Mouse (Mus musculus) kidney, postnatal 10 days (tissue): ENCODE measurements around the gene Zfp366.

Experiments used
- DNase-seq: peaks from one replicate; pipeline ENCODE4 v3.0.0; 2021; ENCODE audit warnings: mixed read lengths

Zfp366 gene

DNA sequence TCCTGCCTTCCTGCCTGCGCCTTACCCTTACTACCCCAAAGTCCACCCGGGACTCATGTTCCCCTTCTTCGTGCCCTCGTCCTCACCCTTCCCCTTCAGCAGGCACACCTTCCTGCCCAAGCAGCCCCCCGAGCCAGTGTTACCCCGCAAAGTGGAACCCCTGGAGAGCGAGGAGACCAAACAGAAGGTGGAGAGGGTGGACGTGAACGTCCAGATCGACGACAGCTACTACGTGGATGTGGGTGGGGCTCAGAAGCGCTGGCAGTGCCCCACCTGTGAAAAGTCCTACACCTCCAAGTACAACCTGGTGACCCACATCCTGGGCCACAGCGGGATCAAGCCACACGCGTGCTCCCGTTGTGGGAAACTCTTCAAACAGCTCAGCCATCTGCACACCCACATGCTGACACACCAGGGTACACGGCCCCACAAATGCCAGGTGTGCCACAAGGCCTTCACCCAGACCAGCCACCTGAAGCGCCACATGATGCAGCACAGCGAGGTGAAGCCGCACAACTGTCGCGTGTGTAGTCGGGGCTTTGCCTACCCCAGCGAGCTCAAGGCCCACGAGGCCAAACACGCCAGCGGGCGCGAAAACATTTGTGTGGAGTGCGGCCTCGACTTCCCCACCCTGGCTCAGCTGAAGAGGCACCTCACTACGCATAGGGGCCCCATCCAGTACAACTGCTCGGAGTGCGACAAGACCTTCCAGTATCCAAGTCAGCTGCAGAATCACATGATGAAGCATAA, 44.4 kb downstream of the Zfp366 start:
- DNase-seq: no peak

- peak; percentile 57 for DNase-seq
Observed at GRCm38 (mm10) chr13:99229641-99230494, 45.2 kb downstream of the Zfp366 start.

DNA sequence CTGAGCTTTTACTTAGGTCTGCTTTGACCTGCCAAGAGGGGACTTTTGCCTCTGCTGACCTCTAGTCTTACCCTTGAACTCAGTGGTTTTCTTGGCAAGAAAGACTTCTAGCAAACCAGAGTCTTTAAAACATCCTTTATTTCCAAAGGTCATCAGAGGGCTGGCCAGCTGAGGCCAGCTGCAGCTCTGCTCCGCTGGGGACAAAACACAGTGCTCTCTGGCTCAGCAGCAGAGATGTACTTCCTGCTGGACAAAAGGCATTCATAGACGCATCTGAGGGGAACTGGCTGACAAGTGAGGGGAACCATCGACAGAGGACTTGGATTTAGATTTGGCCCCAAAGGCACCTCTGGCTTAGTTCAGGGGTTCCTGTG, 45.9 kb downstream of the Zfp366 start:
- peak; percentile 86 for DNase-seq

GRCm38 (mm10) chr13:99233333-99233732, 48.7 kb downstream of the Zfp366 start:
- no peak for DNase-seq

- DNase-seq: no peak
Observed at GRCm38 (mm10) chr13:99233956-99234355, 49.3 kb downstream of the Zfp366 start.

GRCm38 (mm10) chr13:99235428-99236210, 51.0 kb downstream of the Zfp366 start:
- peak; percentile 63 for DNase-seq

DNA sequence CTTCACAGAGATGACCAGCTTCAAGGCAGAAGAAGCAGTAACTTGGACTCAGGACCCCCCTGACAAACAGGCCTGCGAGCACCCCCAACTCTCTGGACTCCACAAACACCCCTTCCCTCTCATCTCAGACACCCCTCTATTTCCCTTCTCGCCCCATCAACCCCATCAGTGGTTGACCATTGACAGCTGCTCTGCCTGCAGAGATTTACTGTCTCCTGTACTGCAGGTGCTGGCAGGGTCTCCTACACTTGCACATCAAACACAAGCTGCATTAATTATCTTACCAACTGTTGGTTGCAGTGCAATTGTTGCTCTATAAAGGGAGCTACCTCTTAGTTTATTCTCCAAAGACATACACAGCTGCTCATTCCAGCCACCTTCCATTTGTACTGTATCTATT, 51.6 kb downstream of the Zfp366 start:
- no peak for DNase-seq

DNA sequence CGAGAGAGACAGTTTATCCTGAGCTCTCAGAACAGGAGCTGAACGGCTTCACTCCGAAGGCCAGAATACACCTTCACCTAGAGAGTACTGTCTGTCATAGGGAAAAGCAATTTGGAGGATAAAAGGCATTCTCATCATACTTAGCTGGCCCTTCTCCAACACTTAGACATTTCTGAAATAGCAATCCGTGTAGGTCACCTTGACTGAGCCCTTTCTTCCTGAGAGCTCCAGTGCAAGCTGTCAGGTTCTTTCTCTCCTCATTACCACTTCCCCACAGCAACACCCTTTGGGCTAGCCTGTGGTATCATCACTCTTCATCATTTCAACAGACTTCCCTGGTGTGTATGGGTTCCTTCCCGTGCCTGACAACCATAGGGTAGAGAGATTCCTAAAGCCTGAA, 52.5 kb downstream of the Zfp366 start:
- no peak for DNase-seq

GRCm38 (mm10) chr13:99237841-99238216, 53.2 kb downstream of the Zfp366 start:
- DNase-seq: peak; percentile 78

GRCm38 (mm10) chr13:99238217-99239160, 53.9 kb downstream of the Zfp366 start:
- DNase-seq: peak; percentile 85

DNA sequence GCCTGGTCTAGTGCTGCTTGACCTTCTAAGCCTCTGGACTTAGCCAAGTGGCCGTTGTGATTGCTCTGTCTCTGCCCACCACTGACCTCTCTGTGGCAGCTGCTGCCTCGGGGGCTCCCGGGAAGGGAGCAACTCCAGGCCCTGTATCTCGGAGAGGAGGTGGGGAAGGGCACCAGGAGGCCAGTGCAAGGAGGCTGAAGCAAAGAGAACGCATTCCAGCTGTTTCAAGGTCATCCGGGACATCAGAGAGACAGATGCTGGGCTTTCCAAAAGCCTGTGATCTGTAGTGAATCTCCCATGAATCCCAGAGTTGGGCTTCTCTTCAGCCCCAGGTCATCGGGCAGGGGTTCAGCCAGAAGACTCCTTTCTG, 54.5 kb downstream of the Zfp366 start:
- DNase-seq: peak; percentile 60

DNA sequence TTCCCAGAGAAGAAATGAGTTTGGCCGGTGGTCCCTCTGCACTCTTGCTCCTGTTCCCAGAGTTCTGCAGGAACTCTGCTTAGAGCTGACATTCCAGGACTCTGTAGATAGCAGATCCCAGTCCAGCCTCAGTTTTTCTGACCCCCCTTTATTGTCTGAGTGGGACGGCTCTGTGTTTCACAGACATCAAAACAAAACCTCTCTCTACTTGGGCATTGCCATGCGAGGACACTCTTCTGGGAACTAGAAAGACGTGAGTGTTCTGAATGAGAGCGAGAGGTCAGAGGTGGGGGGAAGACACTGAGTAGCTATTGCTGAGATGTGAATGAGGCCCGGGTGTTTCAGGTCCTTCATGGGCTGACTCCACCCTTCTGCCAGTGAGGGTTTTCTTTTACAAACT, 55.1 kb downstream of the Zfp366 start:
- DNase-seq: no peak

DNA sequence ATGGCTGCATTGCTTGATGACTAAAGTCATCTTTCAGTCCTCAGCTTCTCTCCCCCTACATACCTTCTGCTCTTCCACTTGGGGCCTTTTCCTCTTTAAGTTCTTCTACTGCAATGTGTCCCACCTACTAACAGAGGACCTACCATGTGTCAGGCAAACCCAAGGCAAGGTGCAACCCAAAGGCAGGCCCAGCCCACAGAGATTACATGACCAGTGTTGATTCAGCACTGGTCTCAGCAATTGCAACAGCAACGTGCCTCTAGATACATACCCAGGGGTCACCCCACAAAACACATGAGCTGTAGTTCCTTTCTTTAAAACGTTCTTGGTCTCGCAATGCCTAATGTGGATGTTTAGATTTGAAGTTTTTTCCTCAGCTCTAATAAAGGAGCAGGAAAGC, 57.4 kb downstream of the Zfp366 start:
- no peak for DNase-seq

DNA sequence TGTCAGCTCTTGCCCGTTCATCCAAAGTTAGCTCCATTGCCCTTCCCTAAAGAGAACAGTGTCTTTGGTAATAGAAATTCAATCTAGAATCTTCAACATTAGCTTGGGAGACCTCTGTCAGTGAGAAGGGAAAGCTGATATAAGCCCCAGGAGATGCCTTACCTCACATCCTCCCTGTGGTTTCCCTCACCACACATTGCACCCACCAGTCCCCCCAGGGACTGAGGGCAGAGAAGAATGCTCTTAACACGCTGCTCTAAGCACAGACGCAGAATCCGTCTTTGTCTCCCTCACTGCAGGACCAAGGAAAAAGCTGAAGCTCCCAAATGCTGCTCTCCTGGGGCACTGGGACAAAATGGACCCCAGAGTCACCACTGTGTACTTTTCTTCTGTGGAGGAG, 58.3 kb downstream of the Zfp366 start:
- DNase-seq: no peak

DNA sequence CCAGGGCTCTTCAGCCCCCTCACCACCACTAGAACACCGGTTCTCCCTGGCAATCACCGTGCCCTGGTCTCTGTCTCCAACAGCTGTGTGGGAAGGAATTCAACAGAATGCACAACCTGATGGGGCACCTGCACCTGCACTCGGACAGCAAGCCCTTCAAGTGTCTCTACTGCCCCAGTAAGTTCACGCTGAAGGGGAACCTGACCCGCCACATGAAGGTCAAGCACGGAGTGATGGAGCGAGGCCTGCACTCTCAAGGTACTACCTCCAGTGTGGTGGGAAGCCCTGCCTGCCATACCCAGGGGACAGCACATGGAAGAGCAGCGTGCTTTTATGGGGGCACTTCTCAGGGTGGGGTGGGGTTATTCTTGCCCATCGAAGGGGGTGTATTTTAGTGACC, 59.2 kb downstream of the Zfp366 start:
- no peak for DNase-seq

DNA sequence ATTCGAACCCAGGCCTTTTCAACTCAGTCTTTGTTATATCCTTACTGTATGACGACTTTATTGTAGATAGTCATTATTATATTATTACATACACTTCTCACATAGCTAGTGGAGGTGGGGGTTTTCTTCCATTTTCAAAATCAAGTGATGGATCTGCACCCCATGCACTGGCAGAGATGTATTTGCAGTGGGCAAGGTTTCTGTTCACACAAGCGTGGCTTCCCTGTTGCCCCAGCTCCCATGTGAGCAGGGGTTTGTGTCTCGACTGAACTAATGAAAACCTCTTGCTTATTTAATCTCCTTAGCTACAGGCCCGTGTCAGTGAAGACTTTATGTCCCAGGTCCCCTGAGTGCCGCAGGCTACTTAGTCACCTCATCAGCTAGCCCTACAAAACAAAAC, 59.8 kb downstream of the Zfp366 start:
- no peak for DNase-seq

DNA sequence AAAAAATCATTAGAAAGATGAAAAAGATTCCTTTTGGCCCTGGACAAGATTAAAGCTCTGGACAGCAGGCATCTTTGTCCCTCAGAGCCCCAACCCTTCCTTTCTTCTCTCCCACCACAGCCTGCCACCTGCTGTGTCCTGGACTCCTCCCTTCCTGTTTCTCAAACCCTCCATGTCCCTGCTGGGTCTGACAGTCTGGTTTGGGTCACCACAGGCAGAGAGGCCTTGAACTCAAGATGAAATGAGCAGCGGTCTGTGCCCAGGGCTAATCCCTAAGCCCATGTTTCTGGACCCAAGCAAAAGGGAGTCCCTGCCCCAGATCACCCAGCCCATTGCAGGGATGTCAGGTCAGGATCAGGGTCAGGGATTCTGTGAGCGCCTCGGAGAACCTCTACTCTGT, 60.3 kb downstream of the Zfp366 start:
- DNase-seq: no peak

GRCm38 (mm10) chr13:99245916-99246460, 61.4 kb downstream of the Zfp366 start:
- no peak for DNase-seq

DNA sequence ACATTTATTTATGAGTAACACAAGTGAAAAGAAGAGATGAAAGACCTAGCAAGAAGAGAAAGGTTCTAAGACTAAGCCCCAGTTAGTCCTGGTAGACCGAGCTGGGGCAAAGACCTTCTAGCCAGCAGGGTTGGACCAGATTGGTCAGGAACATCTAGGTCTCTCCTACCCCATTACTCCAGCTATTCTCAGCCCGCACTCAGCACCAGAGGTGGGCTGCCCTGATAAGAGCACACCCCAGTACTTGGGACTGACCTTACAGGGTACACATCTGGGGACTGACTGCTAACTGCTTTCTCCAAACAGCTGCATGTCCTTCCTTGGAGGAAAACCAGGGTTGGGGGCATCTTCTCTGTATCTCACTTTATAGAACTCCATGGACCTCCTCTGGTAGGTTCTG, 66.2 kb downstream of the Zfp366 start:
- DNase-seq: no peak

DNA sequence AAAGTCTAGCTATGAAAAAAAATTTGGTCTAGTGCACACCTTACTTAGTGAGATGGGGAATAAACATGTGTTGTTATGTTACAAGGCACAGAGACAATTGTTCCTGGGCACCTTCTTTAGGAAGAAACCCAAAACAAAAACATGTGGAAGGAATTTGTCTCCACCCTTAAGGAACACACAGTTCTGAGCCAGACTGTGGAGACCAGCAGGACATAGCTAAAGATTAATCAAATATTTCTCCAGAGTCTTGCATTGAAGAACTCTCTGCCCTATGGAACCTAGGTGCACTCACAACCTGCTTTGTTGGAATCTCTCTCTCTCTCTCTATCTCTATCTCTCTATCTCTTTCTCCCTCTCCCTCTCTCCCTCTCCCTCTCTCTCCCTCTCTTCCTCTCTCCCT, 69.6 kb downstream of the Zfp366 start:
- DNase-seq: no peak

GRCm38 (mm10) chr13:99254781-99255180, 70.2 kb downstream of the Zfp366 start:
- no peak for DNase-seq

- no peak for DNase-seq
Observed at GRCm38 (mm10) chr13:99256916-99257315, 72.3 kb downstream of the Zfp366 start.
